Mouse (Mus musculus): ENCODE data around the gene Thnsl1.

GRCm38 (mm10) chr2:21261370-21262006 lies 56.0 kb downstream of the Thnsl1 start:
- TF ChIP-seq POLR2A (IDR thresholded peaks at IDR 0.05; ENCODE audit: extremely low read depth, insufficient read depth, low read length) (no peak), CTCF (IDR thresholded peaks at IDR 0.05; ENCODE audit: low read depth, low read length) (peak; percentile 97)

Measured in liver, adult 2 months (tissue).